Mouse (Mus musculus) embryonic facial prominence, embryonic 13.5 days (tissue): ENCODE data around the gene Plekha8. TPM values are rescaled to one million over a fixed set of nuclear protein-coding genes. Genes with fewer than 3 reads are reported as not detected.

ENCODE experiments used
- ATAC-seq: fragments of 200-750 bp; cut with Nextera tagmentation; 2 replicates; pipeline ENCODE4 v1.8.0; 2017; ENCODE audit warnings: low read depth; ENCODE audit not compliant: insufficient number of reproducible peaks, insufficient read depth, low FRiP score, low TSS enrichment
- H3K27ac ChIP-seq: fragments of 300-500 bp; sonication (generic); 2 replicates; pipeline ENCODE4 v1.5.1; 2015; ENCODE audit warnings: moderate library complexity, mild to moderate bottlenecking, inconsistent platforms
- H3K27me3 ChIP-seq: fragments of 300-500 bp; sonication (generic); 2 replicates; pipeline ENCODE4 v1.6.1; 2015; ENCODE audit warnings: mild to moderate bottlenecking, inconsistent platforms
- H3K36me3 ChIP-seq: fragments of 300-500 bp; sonication (generic); 2 replicates; pipeline ENCODE4 v1.6.1; 2015; ENCODE audit warnings: mild to moderate bottlenecking, inconsistent platforms
- H3K4me1 ChIP-seq: fragments of 300-500 bp; sonication (generic); 2 replicates; pipeline ENCODE4 v1.6.1; 2015; ENCODE audit warnings: inconsistent platforms
- H3K4me2 ChIP-seq: fragments of 300-500 bp; sonication (generic); 2 replicates; pipeline ENCODE4 v1.6.1; 2015; ENCODE audit warnings: moderate library complexity, mild to moderate bottlenecking, inconsistent platforms
- H3K4me3 ChIP-seq: fragments of 300-500 bp; sonication (generic); 2 replicates; pipeline ENCODE4 v1.5.1; 2015; ENCODE audit warnings: mild to moderate bottlenecking, inconsistent platforms
- H3K9ac ChIP-seq: fragments of 300-500 bp; sonication (generic); 2 replicates; pipeline ENCODE4 v1.6.1; 2015; ENCODE audit warnings: mild to moderate bottlenecking, inconsistent platforms
- H3K9me3 ChIP-seq: fragments of 300-500 bp; sonication (generic); 2 replicates; pipeline ENCODE4 v1.6.1; 2016; ENCODE audit warnings: inconsistent platforms
- WGBS: fragments of 180-500 bp; shearing (Covaris S2); methylation state at CpG from one replicate; pipeline ENCODE4 v1.1.7; 2015; ENCODE audit warnings: mixed read lengths; 5-methylcytosine and 5-hydroxymethylcytosine counted together
- polyA plus RNA-seq: library from polyadenylated mRNA; unstranded; fragments of >200 nt; fragmentation: Nextera tagmentation; extraction: Ambion mirVana; gene quantifications from 2 replicates; pipeline ENCODE4 v1.2.1, GENCODE M21; 2015

The Plekha8 gene
- polyA plus RNA-seq, 1 experiment from 2014 or later, result 12.0 TPM

GRCm38 (mm10) chr6:54689686-54690085 lies 94.8 kb downstream of the Plekha8 start:
- Histone ChIP-seq H3K4me1 (no peaks in the 10 kb centered on the region), H3K4me2 (no peak overlapping the region), H3K27ac (no peak overlapping the region), H3K9me3 (no peaks in the 10 kb centered on the region), H3K27me3 (peaks cover 5% of the 10 kb centered on the region; the same call in 1 of the 2 replicates), H3K9ac (no peak overlapping the region), H3K4me3 (no peak overlapping the region), H3K36me3 (no peaks in the 10 kb centered on the region)
- ATAC-seq, result no peak
- 86% methylated on average over 7 of the region's 7 CpGs for WGBS

- Histone ChIP-seq H3K9ac (no peak overlapping the region), H3K27ac (no peak overlapping the region), H3K9me3 (no peaks in the 10 kb centered on the region), H3K27me3 (peaks cover 5% of the 10 kb centered on the region; the same call in 1 of the 2 replicates), H3K36me3 (no peaks in the 10 kb centered on the region), H3K4me3 (no peak overlapping the region), H3K4me2 (no peak overlapping the region), H3K4me1 (no peaks in the 10 kb centered on the region)
- ATAC-seq, result no peak
- WGBS, result 76% methylated on average over 13 of the region's 13 CpGs
These were observed 95.9 kb downstream of the Plekha8 start for GRCm38 (mm10) chr6:54690838-54691237.

- Histone ChIP-seq H3K4me3 (no peak overlapping the region), H3K4me2 (no peak overlapping the region), H3K9ac (no peak overlapping the region), H3K36me3 (no peaks in the 10 kb centered on the region), H3K4me1 (no peaks in the 10 kb centered on the region), H3K27me3 (peaks cover 5% of the 10 kb centered on the region; the same call in 1 of the 2 replicates), H3K9me3 (no peaks in the 10 kb centered on the region), H3K27ac (no peak overlapping the region)
- 76% methylated on average over 14 of the region's 14 CpGs for WGBS
- ATAC-seq, result no peak
These were observed 96.6 kb downstream of the Plekha8 start for GRCm38 (mm10) chr6:54691368-54692116.

- H3K36me3 ChIP-seq, result no peaks in the 10 kb centered on the region
- H3K27me3 ChIP-seq, result peaks cover 5% of the 10 kb centered on the region; the same call in 1 of the 2 replicates
- H3K9me3 ChIP-seq, result no peaks in the 10 kb centered on the region
- no peak for ATAC-seq
- H3K4me2 ChIP-seq, result no peak overlapping the region
- H3K4me3 ChIP-seq, result no peak overlapping the region
- H3K9ac ChIP-seq, result no peak overlapping the region
- 67% methylated on average over 1 of the region's 1 CpGs for WGBS
- H3K4me1 ChIP-seq, result no peaks in the 10 kb centered on the region
- H3K27ac ChIP-seq, result no peak overlapping the region
These were observed 97.3 kb downstream of the Plekha8 start for GRCm38 (mm10) chr6:54692201-54692600.

GRCm38 (mm10) chr6:54693286-54693685 lies 98.4 kb downstream of the Plekha8 start:
- WGBS, result 79% methylated on average over 6 of the region's 6 CpGs
- H3K4me3 ChIP-seq, result no peak overlapping the region

More at GRCm38 (mm10) chr6:54693286-54693685, 98.4 kb downstream of the Plekha8 start:
- H3K4me2 ChIP-seq, result no peak overlapping the region
- no peaks in the 10 kb centered on the region for H3K9me3 ChIP-seq
- ATAC-seq, result no peak
- H3K4me1 ChIP-seq, result no peaks in the 10 kb centered on the region
- H3K36me3 ChIP-seq, result no peaks in the 10 kb centered on the region
- no peak overlapping the region for H3K27ac ChIP-seq
- H3K27me3 ChIP-seq, result no peaks in the 10 kb centered on the region
- no peak overlapping the region for H3K9ac ChIP-seq

Other genes starting within 250 kb of the Plekha8 start
- gene Wipf3, start 165.5 kb upstream of the Plekha8 start, polyA plus RNA-seq, result 1.1 and 1.5 TPM in 2 replicates
- 7.3 and 11.0 TPM in 2 replicates for gene Scrn1, start 28.6 kb upstream of the Plekha8 start, polyA plus RNA-seq
- 37.9 and 41.4 TPM in 2 replicates for gene Fkbp14, start 2.2 kb downstream of the Plekha8 start, polyA plus RNA-seq
- 9.9 and 11.9 TPM in 2 replicates for gene Mturn, start 86.5 kb downstream of the Plekha8 start, polyA plus RNA-seq
- gene Znrf2, start 221.8 kb downstream of the Plekha8 start, polyA plus RNA-seq, result 3.5 and 3.7 TPM in 2 replicates